Mouse (Mus musculus): ENCODE measurements around the gene Hoxc9. TPM values are rescaled to one million over a fixed set of nuclear protein-coding genes. Genes with fewer than 3 reads are reported as not detected.
A peak's percentile ranks its signal among the peaks of the same experiment; 100 is the strongest.

Hoxc9 gene
- polyA plus RNA-seq, 1 experiment from 2014 or later: 7.4 TPM

GRCm38 (mm10) chr15:103002821-103003448 lies 26.7 kb downstream of the Hoxc9 start:
- ATAC-seq (ENCODE audit: low FRiP score, low TSS enrichment): no peak
- peaks cover 71% of the 10 kb centered on the region for H3K4me1 ChIP-seq (ENCODE audit: insufficient read depth, low read length)
- H3K9me3 ChIP-seq (ENCODE audit: low read length): no peaks in the 10 kb centered on the region
- peak overlapping the region; percentile 90 for H3K9ac ChIP-seq (replicated peaks; ENCODE audit: low read length)
- no peaks in the 10 kb centered on the region for H3K36me3 ChIP-seq (ENCODE audit: insufficient read depth, low read length)
- peak overlapping the region; percentile 63 for H3K4me3 ChIP-seq (ENCODE audit: low read length)
- H3K27ac ChIP-seq (ENCODE audit: low read length): peak overlapping the region; percentile 65
- H3K4me2 ChIP-seq (replicated peaks; ENCODE audit: low read depth, low read length): peak overlapping the region; percentile 71
- H3K27me3 ChIP-seq (ENCODE audit: insufficient read depth, low read length): peaks cover 42% of the 10 kb centered on the region
- 20% methylated on average over 13 of the region's 13 CpGs for WGBS

GRCm38 (mm10) chr15:103005308-103005707 lies 29.1 kb downstream of the Hoxc9 start:
- H3K36me3 ChIP-seq (ENCODE audit: insufficient read depth, low read length): no peaks in the 10 kb centered on the region
- H3K9ac ChIP-seq (replicated peaks; ENCODE audit: low read length): peak overlapping the region; percentile 54
- H3K9me3 ChIP-seq (ENCODE audit: low read length): no peaks in the 10 kb centered on the region
- peak overlapping the region; percentile 15 for H3K4me3 ChIP-seq (ENCODE audit: low read length)
- peaks cover 89% of the 10 kb centered on the region for H3K4me1 ChIP-seq (ENCODE audit: insufficient read depth, low read length)
- 2% methylated on average over 17 of the region's 17 CpGs for WGBS
- peak overlapping the region; percentile 50 for H3K4me2 ChIP-seq (replicated peaks; ENCODE audit: low read depth, low read length)
- peak overlapping the region; percentile 95 for H3K27ac ChIP-seq (ENCODE audit: low read length)
- 0 out of 2 replicates have a peak, but pooled peaks have one; percentile 35 for ATAC-seq (ENCODE audit: low FRiP score, low TSS enrichment)
- H3K27me3 ChIP-seq (ENCODE audit: insufficient read depth, low read length): peaks cover 44% of the 10 kb centered on the region

GRCm38 (mm10) chr15:103005797-103006196 lies 29.6 kb downstream of the Hoxc9 start:
- ATAC-seq (ENCODE audit: low FRiP score, low TSS enrichment): no peak
- Histone ChIP-seq H3K4me3 (ENCODE audit: low read length) (peak overlapping the region; percentile 15), H3K9ac (replicated peaks; ENCODE audit: low read length) (peak overlapping the region; percentile 54), H3K27ac (ENCODE audit: low read length) (peak overlapping the region; percentile 95), H3K4me1 (ENCODE audit: insufficient read depth, low read length) (peaks cover 93% of the 10 kb centered on the region), H3K4me2 (replicated peaks; ENCODE audit: low read depth, low read length) (peak overlapping the region; percentile 50), H3K36me3 (ENCODE audit: insufficient read depth, low read length) (no peaks in the 10 kb centered on the region), H3K27me3 (ENCODE audit: insufficient read depth, low read length) (peaks cover 44% of the 10 kb centered on the region), H3K9me3 (ENCODE audit: low read length) (no peaks in the 10 kb centered on the region)
- 15% methylated on average over 5 of the region's 5 CpGs for WGBS

- Histone ChIP-seq H3K27me3 (ENCODE audit: insufficient read depth, low read length) (peaks cover 46% of the 10 kb centered on the region), H3K27ac (ENCODE audit: low read length) (peak overlapping the region; percentile 95), H3K4me2 (replicated peaks; ENCODE audit: low read depth, low read length) (peak overlapping the region; percentile 50), H3K9me3 (ENCODE audit: low read length) (no peaks in the 10 kb centered on the region), H3K9ac (replicated peaks; ENCODE audit: low read length) (peak overlapping the region; percentile 54), H3K4me3 (ENCODE audit: low read length) (peak overlapping the region; percentile 15), H3K4me1 (ENCODE audit: insufficient read depth, low read length) (peaks cover 93% of the 10 kb centered on the region), H3K36me3 (ENCODE audit: insufficient read depth, low read length) (no peaks in the 10 kb centered on the region; the same call in 1 of the 2 replicates)
- 9% methylated on average over 1 of the region's 1 CpGs for WGBS
- ATAC-seq (ENCODE audit: low FRiP score, low TSS enrichment): no peak
These were observed 30.1 kb downstream of the Hoxc9 start for GRCm38 (mm10) chr15:103006326-103006725.

GRCm38 (mm10) chr15:103009265-103010111 lies 33.2 kb downstream of the Hoxc9 start:
- WGBS: under 1% methylated on average over 27 of the region's 27 CpGs
- no peak for ATAC-seq (ENCODE audit: low FRiP score, low TSS enrichment)

GRCm38 (mm10) chr15:103010112-103010846 lies 34.0 kb downstream of the Hoxc9 start:
- Histone ChIP-seq H3K4me3 (ENCODE audit: low read length) (peak overlapping the region; percentile 22), H3K27ac (ENCODE audit: low read length) (peak overlapping the region; percentile 76), H3K4me2 (replicated peaks; ENCODE audit: low read depth, low read length) (peak overlapping the region; percentile 52), H3K9me3 (ENCODE audit: low read length) (no peaks in the 10 kb centered on the region), H3K27me3 (ENCODE audit: insufficient read depth, low read length) (peaks cover 39% of the 10 kb centered on the region), H3K4me1 (ENCODE audit: insufficient read depth, low read length) (peaks cover 90% of the 10 kb centered on the region), H3K9ac (replicated peaks; ENCODE audit: low read length) (peak overlapping the region; percentile 64), H3K36me3 (ENCODE audit: insufficient read depth, low read length) (no peaks in the 10 kb centered on the region; the same call in 1 of the 2 replicates)
- 5% methylated on average over 31 of the region's 31 CpGs for WGBS
- no peak for ATAC-seq (ENCODE audit: low FRiP score, low TSS enrichment)

More at GRCm38 (mm10) chr15:103009265-103010111, 33.2 kb downstream of the Hoxc9 start:
- H3K4me2 ChIP-seq (replicated peaks; ENCODE audit: low read depth, low read length): peak overlapping the region; percentile 52
- peak overlapping the region; percentile 76 for H3K27ac ChIP-seq (ENCODE audit: low read length)
- H3K27me3 ChIP-seq (ENCODE audit: insufficient read depth, low read length): peaks cover 39% of the 10 kb centered on the region
- no peaks in the 10 kb centered on the region for H3K9me3 ChIP-seq (ENCODE audit: low read length)
- no peaks in the 10 kb centered on the region; the same call in 1 of the 2 replicates for H3K36me3 ChIP-seq (ENCODE audit: insufficient read depth, low read length)
- peak overlapping the region; percentile 22 for H3K4me3 ChIP-seq (ENCODE audit: low read length)
- peak overlapping the region; percentile 64 for H3K9ac ChIP-seq (replicated peaks; ENCODE audit: low read length)
- H3K4me1 ChIP-seq (ENCODE audit: insufficient read depth, low read length): peaks cover 89% of the 10 kb centered on the region

- peaks cover 42% of the 10 kb centered on the region for H3K27me3 ChIP-seq (ENCODE audit: insufficient read depth, low read length)
- peak overlapping the region; percentile 64 for H3K9ac ChIP-seq (replicated peaks; ENCODE audit: low read length)
- 7% methylated on average over 28 of the region's 28 CpGs for WGBS
- peak overlapping the region; percentile 22 for H3K4me3 ChIP-seq (ENCODE audit: low read length)
- peak overlapping the region; percentile 52 for H3K4me2 ChIP-seq (replicated peaks; ENCODE audit: low read depth, low read length)
- no peaks in the 10 kb centered on the region; the same call in 1 of the 2 replicates for H3K36me3 ChIP-seq (ENCODE audit: insufficient read depth, low read length)
- H3K9me3 ChIP-seq (ENCODE audit: low read length): no peaks in the 10 kb centered on the region
- peaks cover 90% of the 10 kb centered on the region for H3K4me1 ChIP-seq (ENCODE audit: insufficient read depth, low read length)
- H3K27ac ChIP-seq (ENCODE audit: low read length): peak overlapping the region; percentile 76
- ATAC-seq (ENCODE audit: low FRiP score, low TSS enrichment): no peak
These were observed 34.8 kb downstream of the Hoxc9 start for GRCm38 (mm10) chr15:103010847-103011555.

GRCm38 (mm10) chr15:103011928-103012486 lies 35.8 kb downstream of the Hoxc9 start:
- peak overlapping the region; percentile 51 for H3K9ac ChIP-seq (replicated peaks; ENCODE audit: low read length)
- H3K4me3 ChIP-seq (ENCODE audit: low read length): peak overlapping the region; percentile 11; the same call in 1 of the 2 replicates
- peak overlapping the region; percentile 71 for H3K27ac ChIP-seq (ENCODE audit: low read length)
- H3K4me1 ChIP-seq (ENCODE audit: insufficient read depth, low read length): peaks cover 91% of the 10 kb centered on the region
- 15% methylated on average over 26 of the region's 26 CpGs for WGBS
- H3K4me2 ChIP-seq (replicated peaks; ENCODE audit: low read depth, low read length): peak overlapping the region; percentile 37
- no peaks in the 10 kb centered on the region for H3K9me3 ChIP-seq (ENCODE audit: low read length)
- H3K36me3 ChIP-seq (ENCODE audit: insufficient read depth, low read length): no peaks in the 10 kb centered on the region; the same call in 1 of the 2 replicates
- peaks cover 45% of the 10 kb centered on the region for H3K27me3 ChIP-seq (ENCODE audit: insufficient read depth, low read length)
- no peak for ATAC-seq (ENCODE audit: low FRiP score, low TSS enrichment)
